Mouse (Mus musculus) gastrocnemius, adult 18-20 months (tissue): ENCODE results near the gene Gp1ba. TPM values are rescaled to one million over a fixed set of nuclear protein-coding genes. Genes with fewer than 3 reads are reported as not detected.

Source experiments
- DNase-seq: peaks from one replicate; pipeline ENCODE4 v3.0.0; 2021; ENCODE audit warnings: low spot score
- long read RNA-seq, 2 experiments: library from polyadenylated mRNA; stranded (forward); transcript quantifications; one replicate each; pipeline ENCODE4 v2.0.0; 2021
- total RNA-seq, 2 experiments: library from RNA; stranded (reverse); gene quantifications; 2 replicates each; pipeline ENCODE4 v1.2.3; 2021

The Gp1ba gene
- total RNA-seq, result under 1 TPM in 1 of 2 experiments, not detected in 1; 0.09 TPM
- long read RNA-seq, experiment 1, result 0 reads
- long read RNA-seq, experiment 2, result 0 reads

DNA sequence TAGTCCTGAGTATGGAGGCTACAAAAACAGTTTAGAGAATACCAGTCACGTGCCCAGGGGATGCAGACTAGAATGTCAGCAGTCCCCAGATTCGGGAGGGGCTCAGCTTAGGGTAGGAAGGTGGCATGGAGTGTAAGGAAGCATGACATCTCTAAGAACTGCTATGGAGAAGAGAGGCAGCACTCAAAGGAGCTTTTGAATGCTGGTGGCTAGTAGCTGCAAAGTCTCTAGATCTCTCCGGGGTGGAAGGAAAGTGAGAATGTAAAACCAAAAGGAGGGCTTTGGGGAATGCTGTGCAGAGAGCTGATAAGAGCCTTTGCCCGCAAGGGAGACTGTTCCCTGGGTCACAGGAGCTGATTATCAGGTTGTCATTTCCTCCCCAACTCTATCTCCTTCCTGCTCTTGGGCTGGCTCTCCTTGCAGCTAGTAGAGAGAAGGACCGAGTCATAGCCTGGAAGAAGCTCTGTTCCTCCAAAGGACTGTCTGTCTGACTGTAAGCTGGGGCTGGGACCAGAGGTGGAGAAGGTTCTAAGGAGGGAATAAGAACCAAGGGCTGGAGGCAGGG is at the start of gene Gp1ba:
Gene Gp1ba (plus strand): TSS at position 409 of the 565 bp plus-strand sequence.
- DNase-seq, result no peak

GRCm38 (mm10) chr11:70591733-70592132 is 47.2 kb upstream of the Gp1ba start:
- no peak for DNase-seq

- no peak for DNase-seq
Observed at GRCm38 (mm10) chr11:70594253-70594989, 44.5 kb upstream of the Gp1ba start.

DNA sequence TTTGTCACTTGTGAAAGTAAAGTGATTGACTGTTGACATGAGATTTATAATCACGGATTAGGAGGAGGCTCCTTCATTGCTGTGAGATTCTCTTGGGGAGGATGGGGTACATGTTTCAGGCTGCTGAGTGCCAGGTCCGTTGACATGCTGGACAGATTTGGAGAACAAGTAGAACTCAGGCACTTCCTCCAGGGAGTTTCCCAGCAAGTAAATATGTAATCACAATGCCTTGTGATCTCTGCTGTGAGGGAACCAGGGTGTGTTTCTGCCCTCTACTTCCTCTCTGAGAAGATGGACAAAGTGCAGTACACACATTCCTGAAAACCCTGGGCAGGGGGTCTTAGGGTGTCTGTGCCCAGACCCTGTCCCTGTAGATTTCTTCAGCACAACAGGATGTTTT is 43.3 kb upstream of the Gp1ba start:
- no peak for DNase-seq

DNA sequence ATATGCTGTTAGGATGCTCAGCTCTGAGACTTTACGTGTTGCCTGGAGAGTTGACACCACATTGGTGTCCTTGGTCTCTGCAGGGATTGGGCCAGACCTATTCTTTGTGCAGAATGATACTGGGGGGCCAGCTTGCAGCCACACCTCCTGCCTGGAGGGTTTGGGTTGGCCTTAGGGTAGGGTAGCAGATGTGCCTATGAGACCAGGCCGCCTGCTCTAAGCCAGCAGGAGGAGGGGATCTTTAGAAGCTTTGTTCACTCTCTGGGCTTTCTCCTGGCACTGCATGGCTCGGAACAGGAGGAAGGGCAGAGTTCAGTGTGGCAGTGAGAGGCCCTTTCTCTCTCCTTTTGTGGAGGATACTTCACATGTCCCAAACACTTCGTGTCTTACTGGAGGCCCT is 42.8 kb upstream of the Gp1ba start:
- DNase-seq, result no peak

- no peak for DNase-seq
Observed at GRCm38 (mm10) chr11:70597301-70597700, 41.6 kb upstream of the Gp1ba start.

DNA sequence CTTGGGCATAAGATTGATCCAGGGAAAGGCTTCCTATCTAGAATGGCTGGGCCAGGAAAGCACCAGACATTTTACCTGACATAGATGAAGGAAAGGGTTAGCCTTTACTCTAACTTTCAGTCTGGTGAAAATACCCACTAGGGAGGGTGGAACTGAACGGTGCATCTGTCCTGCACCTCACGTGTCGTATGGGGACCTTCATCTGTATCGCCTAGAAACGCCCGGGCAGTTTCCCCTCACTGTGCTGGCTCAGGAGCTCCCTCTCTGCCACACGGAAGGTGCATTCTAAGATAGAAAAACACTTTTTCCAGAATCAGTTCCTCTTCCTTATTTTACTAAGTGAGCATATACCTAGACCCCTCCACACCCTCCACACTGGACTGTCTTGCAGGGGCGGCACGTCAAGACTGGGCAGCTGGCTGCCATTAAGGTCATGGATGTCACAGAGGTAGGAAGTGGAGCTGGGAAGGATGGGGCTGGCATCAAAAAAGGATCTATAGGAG is 40.4 kb upstream of the Gp1ba start:
- no peak for DNase-seq

DNA sequence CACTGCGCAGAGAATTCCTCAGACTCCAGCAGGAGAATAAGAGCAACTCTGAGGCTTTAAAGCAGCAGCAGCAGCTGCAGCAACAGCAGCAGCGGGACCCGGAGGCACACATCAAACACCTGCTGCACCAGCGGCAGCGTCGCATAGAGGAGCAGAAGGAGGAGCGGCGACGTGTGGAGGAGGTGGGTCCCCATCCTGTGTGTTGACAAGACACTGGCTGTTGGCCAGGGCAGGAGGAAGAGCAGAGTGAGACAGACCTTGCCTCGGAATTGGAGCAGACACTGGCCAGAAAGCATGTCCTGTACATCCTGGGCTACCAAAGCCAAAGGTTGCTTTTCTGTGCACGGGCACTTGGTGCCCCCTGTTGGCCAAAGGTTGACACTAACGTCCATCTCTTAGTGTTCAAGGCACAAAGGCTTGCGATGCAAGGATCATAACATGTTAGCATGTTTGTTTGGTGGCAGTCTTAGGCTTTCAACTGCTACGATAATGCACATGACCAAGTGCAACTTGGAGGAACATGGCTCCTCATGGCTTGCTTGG is 33.8 kb upstream of the Gp1ba start:
- peak; percentile 74 for DNase-seq

DNA sequence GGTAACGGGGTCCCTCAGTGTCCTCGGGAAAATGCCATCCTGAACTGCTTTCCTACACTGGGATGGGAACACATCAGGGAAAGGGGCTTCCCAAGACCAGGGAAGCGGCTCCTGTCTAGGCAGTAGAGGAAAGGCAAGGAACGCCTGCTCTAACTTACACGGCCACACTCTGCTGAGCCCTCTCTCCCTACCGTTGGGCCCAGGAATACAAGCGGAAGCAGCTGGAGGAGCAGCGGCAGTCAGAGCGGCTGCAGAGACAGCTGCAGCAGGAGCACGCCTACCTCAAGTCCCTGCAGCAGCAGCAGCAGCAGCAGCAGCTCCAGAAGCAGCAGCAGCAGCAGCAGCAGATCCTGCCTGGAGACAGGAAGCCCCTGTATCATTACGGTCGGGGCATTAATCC is 32.2 kb upstream of the Gp1ba start:
- DNase-seq, result no peak

GRCm38 (mm10) chr11:70607611-70608010 is 31.3 kb upstream of the Gp1ba start:
- DNase-seq, result no peak

DNA sequence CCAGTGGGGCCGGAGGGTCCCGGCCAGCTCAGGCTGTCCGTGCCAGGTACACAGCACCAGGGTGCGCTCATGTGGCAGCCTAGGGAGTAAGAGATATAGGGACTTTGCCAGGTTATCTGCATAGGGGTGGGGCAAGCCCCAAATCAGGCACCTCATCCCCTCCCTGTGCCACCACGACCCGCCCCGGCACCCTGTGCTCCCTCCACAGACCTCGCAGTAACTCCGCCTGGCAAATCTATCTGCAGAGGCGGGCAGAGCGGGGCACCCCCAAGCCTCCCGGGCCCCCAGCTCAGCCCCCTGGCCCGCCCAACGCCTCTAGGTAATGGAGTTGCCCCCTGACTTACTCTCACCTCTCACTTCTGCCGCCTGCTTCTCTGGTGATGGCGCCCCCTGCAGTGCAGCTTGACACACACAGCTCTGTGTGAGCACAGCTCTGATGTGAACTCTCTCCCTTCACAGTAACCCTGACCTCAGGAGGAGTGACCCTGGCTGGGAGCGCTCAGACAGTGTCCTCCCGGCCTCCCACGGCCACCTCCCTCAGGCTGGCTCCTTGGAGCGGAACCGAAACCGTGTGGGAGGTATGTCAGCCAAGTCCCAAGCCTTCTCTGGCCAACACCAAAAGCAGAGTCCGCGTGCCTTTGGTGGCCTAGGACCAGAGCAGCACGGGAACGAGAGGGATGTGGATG is 30.4 kb upstream of the Gp1ba start:
- DNase-seq, result no peak

- DNase-seq, result no peak
Observed at GRCm38 (mm10) chr11:70610752-70611151, 28.2 kb upstream of the Gp1ba start.

DNA sequence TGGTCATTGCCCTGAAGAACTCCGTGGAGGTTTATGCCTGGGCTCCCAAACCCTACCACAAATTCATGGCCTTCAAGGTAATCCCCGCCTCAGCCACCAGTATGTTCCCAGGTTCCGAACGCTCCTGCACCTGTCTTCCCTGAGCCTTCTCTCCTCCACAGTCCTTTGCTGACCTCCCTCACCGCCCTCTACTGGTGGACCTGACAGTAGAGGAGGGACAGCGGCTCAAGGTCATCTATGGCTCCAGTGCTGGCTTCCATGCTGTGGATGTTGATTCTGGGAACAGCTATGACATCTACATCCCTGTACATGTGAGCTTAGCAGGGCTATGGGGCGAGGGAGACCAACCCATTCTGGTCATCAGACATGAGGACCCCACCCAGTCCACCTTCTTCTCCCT is 26.4 kb upstream of the Gp1ba start:
- no peak for DNase-seq

- DNase-seq, result peak; percentile 62
Observed at GRCm38 (mm10) chr11:70615074-70615473, 23.8 kb upstream of the Gp1ba start.

GRCm38 (mm10) chr11:70615516-70616093 is 23.3 kb upstream of the Gp1ba start, which contains the start of gene 4930544D05Rik:
Gene 4930544D05Rik (plus strand): TSS chr11:70615848.
- no peak for DNase-seq

DNA sequence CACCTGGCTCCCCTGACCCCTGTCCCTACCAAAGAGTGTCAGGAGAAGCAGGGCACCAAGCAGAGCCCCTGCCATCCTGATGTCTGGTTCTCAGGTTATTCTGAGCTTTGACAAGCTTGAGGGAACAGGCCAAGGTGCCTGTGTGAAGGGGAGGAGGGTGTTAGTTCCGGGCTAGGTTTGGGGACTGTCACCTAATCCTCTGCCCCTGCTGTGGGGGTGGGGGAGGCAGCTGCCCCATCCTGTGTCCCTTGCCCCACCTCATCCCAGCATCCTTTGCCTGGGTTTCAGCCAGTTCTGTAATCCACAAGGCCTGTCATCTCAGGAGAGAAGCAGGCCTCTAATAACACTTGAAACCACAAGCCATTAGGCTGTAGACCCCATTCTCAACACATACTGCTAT is 19.8 kb upstream of the Gp1ba start, which contains the start of gene Chrne:
Gene Chrne (minus strand): TSS at position 116 of the 400 bp plus-strand sequence.
- DNase-seq, result peak; percentile 68

DNA sequence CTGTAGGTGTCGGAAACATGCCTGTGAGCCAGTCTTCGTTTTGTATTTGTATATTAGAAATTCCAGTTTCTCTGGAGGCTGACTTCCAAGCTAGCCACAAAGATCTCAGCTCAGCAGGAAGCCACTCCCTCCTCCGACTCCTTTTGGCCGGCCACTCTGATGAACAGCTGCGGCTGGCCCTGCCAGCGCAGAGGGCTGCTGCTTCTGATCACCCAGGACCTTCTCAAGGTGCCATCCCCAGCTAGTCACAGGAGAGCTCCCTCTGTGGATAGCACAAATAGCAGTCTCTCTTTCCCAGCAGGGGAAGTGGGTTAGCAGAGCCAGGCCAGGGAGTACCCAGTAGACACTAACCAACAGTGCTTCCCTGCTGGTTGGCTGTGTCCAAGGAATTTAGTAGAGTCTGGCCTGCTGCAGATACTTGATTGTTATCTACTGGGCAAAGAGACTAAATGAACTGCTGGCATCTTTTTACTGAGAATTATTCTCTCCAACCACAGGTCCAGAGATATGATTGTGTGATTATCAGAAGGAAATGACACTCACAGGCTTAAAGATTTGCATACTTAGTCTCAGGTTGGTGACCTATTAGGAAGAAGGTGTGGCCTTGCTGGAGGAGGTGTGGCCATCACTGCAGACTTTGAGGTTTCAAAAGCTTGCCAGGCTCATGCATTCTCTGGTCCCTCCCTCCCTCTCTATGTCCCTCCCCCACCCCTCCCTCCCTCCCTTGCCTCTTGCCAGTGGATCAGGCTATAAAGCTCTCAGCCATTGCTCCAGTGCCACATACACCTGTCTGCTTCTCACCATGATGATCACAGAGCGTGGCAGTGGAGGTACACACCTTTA is 16.7 kb upstream of the Gp1ba start:
- DNase-seq, result peak; percentile 70

DNA sequence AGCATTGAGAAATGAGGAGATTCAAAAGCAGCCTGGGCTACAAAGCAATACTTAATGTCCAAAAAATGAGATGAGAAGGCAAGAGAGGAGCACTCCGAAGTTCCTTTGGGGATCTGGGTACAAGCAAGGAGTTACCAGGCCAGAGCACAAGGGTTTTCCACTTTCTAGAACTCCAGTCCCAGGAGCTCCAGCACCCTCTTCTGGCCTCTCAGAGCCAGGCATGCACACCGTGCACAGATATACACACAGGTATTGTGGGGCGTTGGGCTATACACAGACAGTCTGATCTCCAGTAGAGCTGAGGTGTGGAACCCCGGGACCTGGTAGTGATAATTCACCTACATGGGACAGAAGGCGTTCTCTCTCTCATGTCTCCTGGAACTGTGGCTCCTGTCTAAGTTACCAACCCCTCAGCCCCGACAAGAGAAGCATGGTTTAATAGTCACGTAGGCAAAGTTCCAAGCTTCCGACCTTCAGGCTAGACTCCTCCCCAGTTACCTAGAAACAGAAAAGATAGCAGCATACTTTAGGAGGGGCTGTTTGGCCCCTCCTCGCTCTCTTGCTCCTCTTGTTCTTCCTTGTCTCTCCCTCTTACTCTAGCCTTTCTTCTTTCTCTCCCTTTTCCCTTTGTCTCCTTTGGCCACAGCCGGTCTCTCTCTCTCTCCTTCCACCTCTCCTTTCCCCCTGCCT is 15.7 kb upstream of the Gp1ba start:
- no peak for DNase-seq

DNA sequence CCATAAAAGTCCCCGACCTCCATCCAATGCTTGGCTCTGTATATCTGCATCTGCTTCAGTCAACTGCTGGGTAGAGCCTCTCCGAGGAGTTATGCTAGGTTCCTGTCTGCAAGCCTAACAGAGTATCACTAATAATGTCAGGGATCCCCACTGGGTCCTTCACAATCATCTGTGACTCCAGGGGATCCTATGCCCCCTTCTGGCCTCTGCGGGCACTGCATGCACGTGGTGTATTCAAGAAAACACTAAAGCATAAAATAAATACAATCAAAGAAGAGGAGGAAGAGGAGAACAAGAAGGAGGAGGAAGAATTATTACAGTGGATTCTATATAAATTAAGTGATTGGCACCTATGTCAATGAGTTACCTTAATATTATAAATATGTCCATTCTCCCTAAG is 13.4 kb upstream of the Gp1ba start:
- no peak for DNase-seq

- no peak for DNase-seq
Observed at GRCm38 (mm10) chr11:70626877-70627276, 12.0 kb upstream of the Gp1ba start.
